Mouse (Mus musculus) neural tube, embryonic 11.5 days (tissue): Measurements from ENCODE around the gene Anapc4. TPM values are rescaled to one million over a fixed set of nuclear protein-coding genes. Genes with fewer than 3 reads are reported as not detected.

Experiments
- ATAC-seq: fragments of 200-750 bp; cut with Nextera tagmentation; 2 replicates; pipeline ENCODE4 v1.8.0; 2017; ENCODE audit warnings: moderate number of reproducible peaks, mild to moderate bottlenecking, moderate TSS enrichment, moderate library complexity; ENCODE audit not compliant: insufficient read depth, low FRiP score, low TSS enrichment
- DNase-seq: peaks from one replicate; pipeline ENCODE4 v3.0.0-alpha.2; 2015; ENCODE audit warnings: low spot score
- H3K27ac ChIP-seq: fragments of 300-500 bp; sonication (generic); 2 replicates; pipeline ENCODE4 v1.5.1; 2014; ENCODE audit warnings: low read depth, mild to moderate bottlenecking, low read length
- H3K27me3 ChIP-seq: fragments of 300-500 bp; sonication (generic); 2 replicates; pipeline ENCODE4 v1.6.1; 2014; ENCODE audit warnings: mild to moderate bottlenecking, low read length, mixed read lengths; ENCODE audit not compliant: control insufficient read depth, insufficient read depth
- H3K36me3 ChIP-seq: fragments of 300-500 bp; sonication (generic); 2 replicates; pipeline ENCODE4 v1.6.1; 2014; ENCODE audit warnings: mild to moderate bottlenecking, low read length, moderate library complexity, mixed read lengths; ENCODE audit not compliant: control insufficient read depth, insufficient read depth
- H3K4me1 ChIP-seq: fragments of 300-500 bp; sonication (generic); 2 replicates; pipeline ENCODE4 v1.6.1; 2014; ENCODE audit warnings: low read length, mixed read lengths; ENCODE audit not compliant: control insufficient read depth, insufficient read depth
- H3K4me2 ChIP-seq: fragments of 300-500 bp; sonication (generic); 2 replicates; pipeline ENCODE4 v1.6.1; 2014; ENCODE audit warnings: low read depth, mild to moderate bottlenecking, moderate library complexity
- H3K4me3 ChIP-seq: fragments of 300-500 bp; sonication (generic); 2 replicates; pipeline ENCODE4 v1.5.1; 2014; ENCODE audit warnings: low read depth, low read length
- H3K9ac ChIP-seq: fragments of 300-500 bp; sonication (generic); 2 replicates; pipeline ENCODE4 v1.6.1; 2014; ENCODE audit warnings: mild to moderate bottlenecking, low read length
- H3K9me3 ChIP-seq: fragments of 300-500 bp; sonication (generic); 2 replicates; pipeline ENCODE4 v1.6.1; 2016; ENCODE audit warnings: low read length; ENCODE audit not compliant: control insufficient read depth
- WGBS: fragments of 180-500 bp; shearing (Covaris S2); extraction: QIAGEN DNeasy Blood & Tissue Kit; methylation state at CpG from one replicate; pipeline ENCODE4 v1.1.7; 2014; 5-methylcytosine and 5-hydroxymethylcytosine counted together
- polyA plus RNA-seq: library from polyadenylated mRNA; unstranded; fragments of >200 nt; fragmentation: Nextera tagmentation; extraction: Ambion mirVana; gene quantifications from 2 replicates; pipeline ENCODE4 v1.2.1, GENCODE M21; 2014

The Anapc4 gene
- polyA plus RNA-seq = 137 and 141 TPM in 2 replicates

GRCm38 (mm10) chr5:52833761-52834274, at the start of gene Anapc4:
Gene Anapc4 (plus strand): TSS chr5:52834012.
- Histone ChIP-seq H3K27me3 (no peaks in the 10 kb centered on the region), H3K4me3 (peak within 1 kb of the TSS; percentile 76), H3K36me3 (no peaks in the 10 kb centered on the region; the same call in 1 of the 2 replicates), H3K9me3 (no peaks in the 10 kb centered on the region), H3K4me2 (peak within 1 kb of the TSS; percentile 79), H3K4me1 (peaks cover 7% of the 10 kb centered on the region), H3K9ac (peak within 1 kb of the TSS; percentile 89), H3K27ac (peak within 1 kb of the TSS; percentile 64)
- DNase-seq = peak; percentile 99
- under 1% methylated on average over 49 of the region's 50 CpGs for WGBS
- ATAC-seq = peak; percentile 99

GRCm38 (mm10) chr5:52786556-52787322, 47.1 kb upstream of the Anapc4 start:
- H3K9me3 ChIP-seq = no peaks in the 10 kb centered on the region
- WGBS = 90% methylated on average over 7 of the region's 7 CpGs
- ATAC-seq = no peak

DNA sequence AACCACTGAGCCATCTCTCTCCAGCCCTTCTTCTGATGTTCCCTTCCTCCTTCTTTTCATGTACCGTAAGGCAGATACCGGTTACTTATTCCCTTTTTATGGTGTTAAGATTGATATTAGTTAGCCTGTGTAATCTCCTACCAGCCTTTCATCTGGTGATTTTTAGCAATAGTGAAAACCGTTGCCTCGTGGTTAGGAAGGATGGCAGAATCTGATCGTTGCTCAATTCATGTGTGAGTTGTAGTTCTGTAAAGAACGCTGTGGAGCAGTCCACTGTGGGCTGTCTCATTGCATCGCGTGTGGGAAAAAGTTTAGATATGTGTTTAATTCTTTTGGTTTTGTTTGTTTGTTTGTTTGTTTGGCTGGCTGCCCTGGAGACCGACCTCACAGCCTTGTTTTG, 40.6 kb upstream of the Anapc4 start:
- Histone ChIP-seq H3K36me3 (peaks cover 2% of the 10 kb centered on the region; the same call in 1 of the 2 replicates), H3K4me3 (no peak overlapping the region), H3K4me2 (no peak overlapping the region), H3K27ac (no peak overlapping the region), H3K4me1 (no peaks in the 10 kb centered on the region), H3K9ac (no peak overlapping the region), H3K27me3 (no peaks in the 10 kb centered on the region), H3K9me3 (no peaks in the 10 kb centered on the region)
- DNase-seq (no peak), ATAC-seq (no peak)
- WGBS = 93% methylated on average over 9 of the region's 9 CpGs

More at GRCm38 (mm10) chr5:52786556-52787322, 47.1 kb upstream of the Anapc4 start:
- DNase-seq = no peak
- Histone ChIP-seq H3K9ac (no peak overlapping the region), H3K27ac (no peak overlapping the region), H3K4me1 (no peaks in the 10 kb centered on the region), H3K4me3 (no peak overlapping the region), H3K27me3 (no peaks in the 10 kb centered on the region), H3K4me2 (no peak overlapping the region), H3K36me3 (no peaks in the 10 kb centered on the region)

- H3K4me2 ChIP-seq = no peak overlapping the region
- H3K27me3 ChIP-seq = no peaks in the 10 kb centered on the region
- ATAC-seq (no peak), DNase-seq (no peak)
- no peaks in the 10 kb centered on the region for H3K4me1 ChIP-seq
- H3K36me3 ChIP-seq = peaks cover 2% of the 10 kb centered on the region; the same call in 1 of the 2 replicates
- no peak overlapping the region for H3K9ac ChIP-seq
- H3K9me3 ChIP-seq = no peaks in the 10 kb centered on the region
- 91% methylated on average over 9 of the region's 9 CpGs for whole genome bisulfite sequencing
- no peak overlapping the region for H3K27ac ChIP-seq
- no peak overlapping the region for H3K4me3 ChIP-seq
These were observed 39.7 kb upstream of the Anapc4 start for GRCm38 (mm10) chr5:52794109-52794508.

GRCm38 (mm10) chr5:52799274-52799985, 34.4 kb upstream of the Anapc4 start:
- no peak overlapping the region for H3K9ac ChIP-seq
- no peak overlapping the region for H3K27ac ChIP-seq
- H3K4me2 ChIP-seq = no peak overlapping the region
- no peak overlapping the region for H3K4me3 ChIP-seq
- ATAC-seq (no peak), DNase-seq (no peak)
- 91% methylated on average over 12 of the region's 12 CpGs for WGBS
- H3K36me3 ChIP-seq = peaks cover 2% of the 10 kb centered on the region; the same call in 1 of the 2 replicates
- no peaks in the 10 kb centered on the region for H3K27me3 ChIP-seq
- no peaks in the 10 kb centered on the region for H3K9me3 ChIP-seq
- H3K4me1 ChIP-seq = no peaks in the 10 kb centered on the region

GRCm38 (mm10) chr5:52805801-52806200, 28.0 kb upstream of the Anapc4 start:
- Histone ChIP-seq H3K4me2 (no peak overlapping the region), H3K27me3 (no peaks in the 10 kb centered on the region), H3K9ac (no peak overlapping the region), H3K4me3 (no peak overlapping the region), H3K27ac (no peak overlapping the region), H3K36me3 (no peaks in the 10 kb centered on the region), H3K4me1 (no peaks in the 10 kb centered on the region), H3K9me3 (no peaks in the 10 kb centered on the region)
- 72% methylated on average over 4 of the region's 4 CpGs for WGBS
- no peak for ATAC-seq
- DNase-seq = no peak

DNA sequence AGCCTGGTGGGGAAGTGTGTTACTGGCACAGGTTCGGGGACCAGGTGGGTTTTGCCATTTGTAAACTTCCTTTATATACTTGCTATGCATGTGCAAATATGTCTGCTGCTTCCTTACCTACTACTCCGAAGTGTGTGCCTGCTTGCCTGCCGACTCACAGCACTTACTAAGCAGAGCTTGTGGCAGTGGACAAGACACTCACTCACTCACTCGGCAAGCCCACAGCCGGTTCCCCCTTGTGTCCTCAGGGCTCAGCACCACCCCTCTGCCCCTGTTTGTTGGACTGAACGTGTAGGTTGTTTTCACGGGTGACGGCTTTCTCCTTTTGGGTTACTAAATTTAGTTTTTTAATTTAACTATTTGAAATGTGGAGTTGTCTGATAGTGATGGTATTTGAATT, 27.5 kb upstream of the Anapc4 start:
- Histone ChIP-seq H3K9ac (no peak overlapping the region), H3K36me3 (no peaks in the 10 kb centered on the region), H3K4me2 (no peak overlapping the region), H3K4me1 (no peaks in the 10 kb centered on the region), H3K27ac (no peak overlapping the region), H3K4me3 (no peak overlapping the region), H3K9me3 (no peaks in the 10 kb centered on the region), H3K27me3 (no peaks in the 10 kb centered on the region)
- 85% methylated on average over 8 of the region's 8 CpGs for WGBS
- DNase-seq (no peak), ATAC-seq (no peak)

DNA sequence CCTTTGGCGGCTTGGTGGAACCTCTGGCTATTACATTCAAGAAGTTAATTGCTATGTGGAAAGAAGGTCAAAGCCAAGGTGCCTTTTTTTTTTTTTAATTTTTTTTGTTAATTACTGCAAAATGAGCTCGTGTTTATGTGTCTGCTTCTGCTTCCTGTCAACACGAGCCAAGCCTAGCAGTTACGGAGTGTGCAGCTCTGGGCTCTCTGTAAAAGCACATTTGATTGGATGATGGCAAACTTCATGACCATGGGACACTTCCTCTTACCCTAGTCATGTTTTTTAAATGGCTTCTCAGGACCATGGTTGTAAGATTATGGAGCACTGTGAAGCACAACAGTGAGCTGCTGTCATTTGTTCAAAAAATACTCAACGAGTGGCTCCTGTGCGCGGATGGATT, 26.8 kb upstream of the Anapc4 start:
- H3K9ac ChIP-seq = no peak overlapping the region
- H3K4me2 ChIP-seq = no peak overlapping the region
- H3K4me1 ChIP-seq = no peaks in the 10 kb centered on the region
- ATAC-seq = no peak
- DNase-seq = no peak
- no peaks in the 10 kb centered on the region for H3K36me3 ChIP-seq
- 92% methylated on average over 7 of the region's 7 CpGs for WGBS
- H3K27ac ChIP-seq = no peak overlapping the region
- no peak overlapping the region for H3K4me3 ChIP-seq
- H3K27me3 ChIP-seq = no peaks in the 10 kb centered on the region
- H3K9me3 ChIP-seq = no peaks in the 10 kb centered on the region
